10 mouse cellular contexts compared by ENCODE assay signal in genomic region chr7:70362526-70363170, GRCm38 (mm10). TPM values are rescaled to one million over a fixed set of nuclear protein-coding genes. Genes with fewer than 3 reads are reported as not detected.
DNase-seq lines count a peak whose midpoint lies in the region; ATAC-seq and TF ChIP-seq lines count a peak whose summit lies in the region.
"Had no signal": no experiment of that assay in that cellular context is flagged by ENCODE, and none has a peak within 500 bp of the region (broad histone marks: within the 10 kb centered on the region; RNA-seq: fewer than 3 reads in every experiment).

No protein-coding gene starts in this region.

- peak overlapping the region; percentile 93 for H3K27ac ChIP-seq in lung, embryonic 14.5 days (ENCODE audit: low read depth)
- 0 out of 2 replicates have a peak overlapping the region, but pooled peaks have one; percentile 36 for H3K27ac ChIP-seq in forebrain, postnatal 0 days (ENCODE audit: low read depth, low read length)
- H3K27ac ChIP-seq in neural tube, embryonic 13.5 days (replicated peaks): peak overlapping the region; percentile 100

- no peaks in the 10 kb centered on the region for H3K27me3 ChIP-seq in lung, embryonic 14.5 days (ENCODE audit: insufficient read depth, low read length)
- H3K27me3 ChIP-seq in forebrain, postnatal 0 days (ENCODE audit: insufficient read depth, low read length): peaks cover 42% of the 10 kb centered on the region
- peaks cover 23% of the 10 kb centered on the region for H3K27me3 ChIP-seq in neural tube, embryonic 13.5 days
- H3K27me3 ChIP-seq: Patski had no signal

- H3K4me1 ChIP-seq in lung, embryonic 14.5 days (ENCODE audit: insufficient read depth): peaks cover 9% of the 10 kb centered on the region; the same call in 1 of the 2 replicates
- H3K4me1 ChIP-seq in forebrain, postnatal 0 days (ENCODE audit: insufficient read depth): no peaks in the 10 kb centered on the region
- H3K4me1 ChIP-seq in neural tube, embryonic 13.5 days (replicated peaks): peaks cover 27% of the 10 kb centered on the region

- H3K36me3 ChIP-seq in lung, embryonic 14.5 days (ENCODE audit: insufficient read depth): peaks cover 27% of the 10 kb centered on the region
- no peaks in the 10 kb centered on the region for H3K36me3 ChIP-seq in forebrain, postnatal 0 days (ENCODE audit: insufficient read depth)
- H3K36me3 ChIP-seq in neural tube, embryonic 13.5 days: 0 out of 2 replicates have a peak, but pooled peaks cover 4% of the 10 kb centered on the region

- WGBS in lung, embryonic 14.5 days: 9% methylated on average over 12 of the region's 12 CpGs
- 8% methylated on average over 12 of the region's 12 CpGs for WGBS in forebrain, postnatal 0 days
- 6% methylated on average over 12 of the region's 12 CpGs for WGBS in neural tube, embryonic 13.5 days

- peak overlapping the region; percentile 69 for H3K4me2 ChIP-seq in lung, embryonic 14.5 days
- H3K4me2 ChIP-seq in forebrain, postnatal 0 days (ENCODE audit: low read depth): peak overlapping the region; percentile 87
- H3K4me2 ChIP-seq in neural tube, embryonic 13.5 days: peak overlapping the region; percentile 90

- no peak for ATAC-seq in lung, embryonic 14.5 days (ENCODE audit: insufficient read depth)
- ATAC-seq in forebrain, postnatal 0 days: no peak
- no peak for ATAC-seq in neural tube, embryonic 13.5 days (ENCODE audit: low read depth)

- TF ChIP-seq CTCF in lung, embryonic 14.5 days (IDR thresholded peaks at IDR 0.05; ENCODE audit: low read depth): no peak
- TF ChIP-seq CTCF in forebrain, postnatal 0 days (IDR thresholded peaks at IDR 0.05; ENCODE audit: low read depth): no peak

- peak overlapping the region; percentile 74 for H3K9ac ChIP-seq in lung, embryonic 14.5 days
- peak overlapping the region; percentile 45 for H3K9ac ChIP-seq in forebrain, postnatal 0 days
- H3K9ac ChIP-seq in neural tube, embryonic 13.5 days: peak overlapping the region; percentile 66

- peak overlapping the region; percentile 96 for H3K4me3 ChIP-seq in lung, embryonic 14.5 days (ENCODE audit: low read depth, low read length)
- H3K4me3 ChIP-seq in forebrain, postnatal 0 days (ENCODE audit: low read depth, low read length): peak overlapping the region; percentile 70
- peak overlapping the region; percentile 92 for H3K4me3 ChIP-seq in neural tube, embryonic 13.5 days

- no peaks in the 10 kb centered on the region for H3K9me3 ChIP-seq in lung, embryonic 14.5 days (ENCODE audit: low read depth, low read length)
- no peaks in the 10 kb centered on the region for H3K9me3 ChIP-seq in forebrain, postnatal 0 days (ENCODE audit: low read length)
- no peaks in the 10 kb centered on the region for H3K9me3 ChIP-seq in neural tube, embryonic 13.5 days

- DNase-seq in lung, embryonic 14.5 days: peak; percentile 65
- no peak for DNase-seq in lung, postnatal 36 days
- DNase-seq in forebrain, postnatal 0 days: peak; percentile 51
- peak; percentile 22 to 49 for DNase-seq in kidney, postnatal 25 days
- no peak for DNase-seq in frontal cortex, postnatal 25 days (ENCODE audit: low spot score in 2 of 2)
- DNase-seq in thymus, postnatal 14 days: no peak
- no peak for DNase-seq in right cerebral cortex, postnatal 14 days

RNA-seq across cellular contexts. Expression of gene Nr2f2, which starts 3.9 kb away (rescaled TPM):
- polyA plus RNA-seq in lung, embryonic 14.5 days (2014; fragmentation: Nextera tagmentation; extraction: Ambion mirVana): 142 and 146 TPM in 2 replicates
- 23.7 and 49.9 TPM in 2 replicates for total RNA-seq in forebrain, postnatal 0 days (2014; rRNA removed)
- polyA plus RNA-seq in forebrain, postnatal 0 days (2015; fragmentation: Nextera tagmentation; extraction: Ambion mirVana): 46.4 and 92.8 TPM in 2 replicates
- polyA plus RNA-seq in neural tube, embryonic 13.5 days (2015; fragmentation: Nextera tagmentation; extraction: Ambion mirVana): 85.5 and 87.8 TPM in 2 replicates
- total RNA-seq: hematopoietic stem cell, adult 5-6 weeks had no signal

Comparison
In these comparisons a context has a peak if more than half of its experiments do, and no peak if none do; other contexts are left out.
1. DNase-seq: peak in lung, embryonic 14.5 days (single experiment), forebrain, postnatal 0 days (single experiment) and kidney, postnatal 25 days (2 of 2); none in lung, postnatal 36 days (single experiment), frontal cortex, postnatal 25 days (0 of 2), thymus, postnatal 14 days (single experiment) and right cerebral cortex, postnatal 14 days (single experiment).
2. H3K27ac ChIP-seq: peak in every context shown above with its lines; median percentile 100 in neural tube, embryonic 13.5 days; 93 in lung, embryonic 14.5 days; 36 in forebrain, postnatal 0 days.
3. Peak in every context shown above with its lines, with median percentiles within 50 percentile points of each other: H3K4me2 ChIP-seq, H3K4me3 ChIP-seq and H3K9ac ChIP-seq.